Mouse (Mus musculus): ENCODE results near the gene Map6. TPM values are rescaled to one million over a fixed set of nuclear protein-coding genes. Genes with fewer than 3 reads are reported as not detected.

Gene Map6
- polyA plus RNA-seq, 1 experiment, result 35.1 TPM

- H3ac ChIP-seq (ENCODE audit: control insufficient read depth, insufficient read length), result no peak overlapping the region
- TF ChIP-seq SRF (IDR thresholded peaks at IDR 0.05; ENCODE audit: control insufficient read depth, insufficient read length, low read depth) (no peak), TCF3 (IDR thresholded peaks at IDR 0.05; ENCODE audit: insufficient read length, low read depth) (no peak), POLR2A (IDR thresholded peaks at IDR 0.05; ENCODE audit: insufficient read length, low read depth) (no peak), MYOG (IDR thresholded peaks at IDR 0.05; ENCODE audit: control insufficient read depth in 1 of 3, insufficient read depth in 1 of 3, insufficient read length in 2 of 3, low read depth in 2 of 3) (no peak), MAX (IDR thresholded peaks at IDR 0.05; ENCODE audit: low read depth) (no peak), MYOD1 (IDR thresholded peaks at IDR 0.05; ENCODE audit: control insufficient read depth in 1 of 3, insufficient read length in 2 of 3, low read depth in 2 of 3) (no peak), CEBPB (IDR thresholded peaks at IDR 0.05; ENCODE audit: insufficient read depth, poor library complexity, severe bottlenecking) (no peak), E2F4 (IDR thresholded peaks at IDR 0.05; ENCODE audit: insufficient read depth) (no peak), POLR2AphosphoS2 (IDR thresholded peaks at IDR 0.05; ENCODE audit: insufficient read length, low read depth) (no peak), USF1 (IDR thresholded peaks at IDR 0.05; ENCODE audit: low read depth) (no peak), TCF12 (IDR thresholded peaks at IDR 0.05; ENCODE audit: insufficient read depth, poor library complexity, severe bottlenecking) (no peak), REST (IDR thresholded peaks at IDR 0.05; ENCODE audit: insufficient read depth, insufficient read length) (no peak)
These were observed 40.0 kb upstream of the Map6 start for GRCm38 (mm10) chr7:99227267-99227666.

GRCm38 (mm10) chr7:99228825-99229224 lies 38.4 kb upstream of the Map6 start:
- H3K27me3 ChIP-seq (ENCODE audit: control insufficient read depth, insufficient read depth, insufficient read length), result no peaks in the 10 kb centered on the region
- no peak overlapping the region for H3K4me2 ChIP-seq (ENCODE audit: low read depth)
- no peak overlapping the region for H3K4me3 ChIP-seq
- no peak overlapping the region for H3ac ChIP-seq (ENCODE audit: control insufficient read depth, insufficient read length)
- TF ChIP-seq MAX (IDR thresholded peaks at IDR 0.05; ENCODE audit: low read depth) (no peak), E2F4 (IDR thresholded peaks at IDR 0.05; ENCODE audit: insufficient read depth) (no peak), TCF3 (IDR thresholded peaks at IDR 0.05; ENCODE audit: insufficient read length, low read depth) (no peak), SRF (IDR thresholded peaks at IDR 0.05; ENCODE audit: control insufficient read depth, insufficient read length, low read depth) (no peak), REST (IDR thresholded peaks at IDR 0.05; ENCODE audit: insufficient read depth, insufficient read length) (no peak), TCF12 (IDR thresholded peaks at IDR 0.05; ENCODE audit: insufficient read depth, poor library complexity, severe bottlenecking) (no peak), MYOD1 (IDR thresholded peaks at IDR 0.05; ENCODE audit: control insufficient read depth in 1 of 3, insufficient read length in 2 of 3, low read depth in 2 of 3) (no peak), POLR2AphosphoS2 (IDR thresholded peaks at IDR 0.05; ENCODE audit: insufficient read length, low read depth) (no peak), POLR2A (IDR thresholded peaks at IDR 0.05; ENCODE audit: insufficient read length, low read depth) (no peak), CEBPB (IDR thresholded peaks at IDR 0.05; ENCODE audit: insufficient read depth, poor library complexity, severe bottlenecking) (no peak), MYOG (IDR thresholded peaks at IDR 0.05; ENCODE audit: control insufficient read depth in 1 of 3, insufficient read depth in 1 of 3, insufficient read length in 2 of 3, low read depth in 2 of 3) (no peak), USF1 (IDR thresholded peaks at IDR 0.05; ENCODE audit: low read depth) (no peak)
- H3K79me2 ChIP-seq (ENCODE audit: control insufficient read depth, insufficient read depth), result no peaks in the 10 kb centered on the region
- H3K36me3 ChIP-seq (ENCODE audit: control insufficient read depth, insufficient read depth), result no peaks in the 10 kb centered on the region

More at GRCm38 (mm10) chr7:99227267-99227666, 40.0 kb upstream of the Map6 start:
- H3K4me3 ChIP-seq, result no peak overlapping the region
- H3K4me2 ChIP-seq (ENCODE audit: low read depth), result no peak overlapping the region
- H3K27me3 ChIP-seq (ENCODE audit: control insufficient read depth, insufficient read depth, insufficient read length), result no peaks in the 10 kb centered on the region
- no peaks in the 10 kb centered on the region for H3K79me2 ChIP-seq (ENCODE audit: control insufficient read depth, insufficient read depth)
- H3K36me3 ChIP-seq (ENCODE audit: control insufficient read depth, insufficient read depth), result no peaks in the 10 kb centered on the region

- no peaks in the 10 kb centered on the region for H3K36me3 ChIP-seq (ENCODE audit: control insufficient read depth, insufficient read depth)
- H3K79me2 ChIP-seq (ENCODE audit: control insufficient read depth, insufficient read depth), result no peaks in the 10 kb centered on the region
- H3K4me3 ChIP-seq, result no peak overlapping the region
- H3ac ChIP-seq (ENCODE audit: control insufficient read depth, insufficient read length), result no peak overlapping the region
- no peak overlapping the region for H3K4me2 ChIP-seq (ENCODE audit: low read depth)
- H3K27me3 ChIP-seq (ENCODE audit: control insufficient read depth, insufficient read depth, insufficient read length), result no peaks in the 10 kb centered on the region
- no peak for TF ChIP-seq SRF (IDR thresholded peaks at IDR 0.05; ENCODE audit: control insufficient read depth, insufficient read length, low read depth)
- no peak for TF ChIP-seq E2F4 (IDR thresholded peaks at IDR 0.05; ENCODE audit: insufficient read depth)
- no peak for TF ChIP-seq TCF3 (IDR thresholded peaks at IDR 0.05; ENCODE audit: insufficient read length, low read depth)
- no peak for TF ChIP-seq MYOD1 (IDR thresholded peaks at IDR 0.05; ENCODE audit: control insufficient read depth in 1 of 3, insufficient read length in 2 of 3, low read depth in 2 of 3)
- TF ChIP-seq POLR2A (IDR thresholded peaks at IDR 0.05; ENCODE audit: insufficient read length, low read depth), result no peak
- no peak for TF ChIP-seq CEBPB (IDR thresholded peaks at IDR 0.05; ENCODE audit: insufficient read depth, poor library complexity, severe bottlenecking)
- TF ChIP-seq TCF12 (IDR thresholded peaks at IDR 0.05; ENCODE audit: insufficient read depth, poor library complexity, severe bottlenecking), result no peak
- TF ChIP-seq USF1 (IDR thresholded peaks at IDR 0.05; ENCODE audit: low read depth), result no peak
- TF ChIP-seq MAX (IDR thresholded peaks at IDR 0.05; ENCODE audit: low read depth), result no peak
- TF ChIP-seq POLR2AphosphoS2 (IDR thresholded peaks at IDR 0.05; ENCODE audit: insufficient read length, low read depth), result no peak
- no peak for TF ChIP-seq MYOG (IDR thresholded peaks at IDR 0.05; ENCODE audit: control insufficient read depth in 1 of 3, insufficient read depth in 1 of 3, insufficient read length in 2 of 3, low read depth in 2 of 3)
- no peak for TF ChIP-seq REST (IDR thresholded peaks at IDR 0.05; ENCODE audit: insufficient read depth, insufficient read length)
These were observed 37.8 kb upstream of the Map6 start for GRCm38 (mm10) chr7:99229411-99229810.

DNA sequence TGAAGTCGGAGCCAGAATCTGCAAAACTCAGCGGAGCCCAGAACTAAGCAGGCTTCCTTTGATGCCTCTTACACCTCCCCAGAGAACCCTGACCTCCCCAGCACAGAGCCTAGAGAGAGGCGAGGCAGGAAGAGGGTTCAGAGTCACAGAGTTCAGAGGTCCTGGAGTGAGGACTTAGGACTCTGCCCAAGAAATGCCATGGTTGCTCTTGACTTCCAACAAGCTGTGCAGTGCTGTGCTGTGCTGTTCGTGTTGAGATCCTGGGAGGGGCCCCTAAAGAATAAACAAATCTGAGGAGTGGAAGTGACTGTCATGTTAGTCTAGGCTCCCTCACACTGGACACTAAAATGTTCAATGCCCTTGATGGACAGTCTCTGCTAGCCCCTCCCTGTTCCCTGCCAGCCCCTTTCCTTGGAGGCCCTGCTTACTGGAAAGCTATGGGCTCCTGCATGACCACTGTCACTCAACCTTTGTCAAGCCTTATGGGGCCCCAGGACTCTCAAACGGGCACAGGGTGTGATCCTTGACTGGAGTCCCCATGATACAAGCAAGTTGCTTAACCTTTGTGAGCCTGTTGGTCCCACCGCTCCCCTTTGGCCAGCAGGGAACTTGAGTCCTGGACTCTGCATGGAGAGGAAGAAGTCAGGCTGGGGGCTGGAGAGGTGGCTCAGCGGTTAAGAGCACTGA lies 37.0 kb upstream of the Map6 start:
- H3K79me2 ChIP-seq (ENCODE audit: control insufficient read depth, insufficient read depth), result no peaks in the 10 kb centered on the region
- H3K4me2 ChIP-seq (ENCODE audit: low read depth), result no peak overlapping the region
- H3ac ChIP-seq (ENCODE audit: control insufficient read depth, insufficient read length), result no peak overlapping the region
- TF ChIP-seq E2F4 (IDR thresholded peaks at IDR 0.05; ENCODE audit: insufficient read depth) (no peak), SRF (IDR thresholded peaks at IDR 0.05; ENCODE audit: control insufficient read depth, insufficient read length, low read depth) (no peak), POLR2AphosphoS2 (IDR thresholded peaks at IDR 0.05; ENCODE audit: insufficient read length, low read depth) (no peak), CEBPB (IDR thresholded peaks at IDR 0.05; ENCODE audit: insufficient read depth, poor library complexity, severe bottlenecking) (no peak), USF1 (IDR thresholded peaks at IDR 0.05; ENCODE audit: low read depth) (no peak), MYOG (IDR thresholded peaks at IDR 0.05; ENCODE audit: control insufficient read depth in 1 of 3, insufficient read depth in 1 of 3, insufficient read length in 2 of 3, low read depth in 2 of 3) (no peak), REST (IDR thresholded peaks at IDR 0.05; ENCODE audit: insufficient read depth, insufficient read length) (no peak), TCF3 (IDR thresholded peaks at IDR 0.05; ENCODE audit: insufficient read length, low read depth) (no peak), POLR2A (IDR thresholded peaks at IDR 0.05; ENCODE audit: insufficient read length, low read depth) (no peak), MAX (IDR thresholded peaks at IDR 0.05; ENCODE audit: low read depth) (no peak), MYOD1 (IDR thresholded peaks at IDR 0.05; ENCODE audit: control insufficient read depth in 1 of 3, insufficient read length in 2 of 3, low read depth in 2 of 3) (no peak), TCF12 (IDR thresholded peaks at IDR 0.05; ENCODE audit: insufficient read depth, poor library complexity, severe bottlenecking) (no peak)
- no peak overlapping the region for H3K4me3 ChIP-seq
- H3K27me3 ChIP-seq (ENCODE audit: control insufficient read depth, insufficient read depth, insufficient read length), result no peaks in the 10 kb centered on the region
- no peaks in the 10 kb centered on the region for H3K36me3 ChIP-seq (ENCODE audit: control insufficient read depth, insufficient read depth)

All from myocyte (in vitro differentiated cells).